In the genomic region with DNA sequence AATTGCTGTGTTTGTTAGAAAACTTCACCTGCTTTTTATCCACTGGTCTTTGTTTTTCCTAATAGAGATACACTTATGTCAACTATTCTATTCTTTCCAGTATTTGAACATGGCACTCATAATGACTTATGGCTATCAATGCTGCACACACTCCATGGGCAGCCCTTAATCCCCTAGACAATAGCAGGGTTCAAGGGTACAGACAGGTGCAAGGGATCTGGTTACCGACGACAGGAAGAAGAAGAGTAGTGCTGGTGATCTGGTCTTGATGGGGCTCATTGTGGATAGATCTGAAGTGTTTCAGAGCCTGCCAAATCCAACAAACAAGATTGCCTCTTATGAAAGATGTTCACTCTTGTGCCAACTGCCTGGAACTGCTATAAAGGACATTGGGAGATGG, we compare ENCODE assay signal across 27 mouse cellular contexts. TPM values are rescaled to one million over a fixed set of nuclear protein-coding genes. Genes with fewer than 3 reads are reported as not detected.
DNase-seq lines count a peak whose midpoint lies in the region; ATAC-seq and TF ChIP-seq lines count a peak whose summit lies in the region.
"Had no signal": no experiment of that assay in that cellular context is flagged by ENCODE, and none has a peak within 500 bp of the region (broad histone marks: within the 10 kb centered on the region; RNA-seq: fewer than 3 reads in every experiment).

No protein-coding gene starts in this region.

- H3ac ChIP-seq in myocyte (ENCODE audit: control insufficient read depth, insufficient read length), result no peak overlapping the region

- H3K9ac ChIP-seq in lung, postnatal 0 days (replicated peaks; ENCODE audit: low read depth), result no peak overlapping the region
- no peak overlapping the region for H3K9ac ChIP-seq in liver, postnatal 0 days (replicated peaks)
- H3K9ac ChIP-seq: embryonic facial prominence, embryonic 12.5 days; embryonic facial prominence, embryonic 15.5 days; forebrain, embryonic 12.5 days had no signal

- H3K27me3 ChIP-seq in lung, postnatal 0 days (replicated peaks; ENCODE audit: insufficient read depth, low read length), result no peaks in the 10 kb centered on the region
- H3K27me3 ChIP-seq in myocyte (ENCODE audit: control insufficient read depth, insufficient read depth, insufficient read length), result no peaks in the 10 kb centered on the region
- no peaks in the 10 kb centered on the region for H3K27me3 ChIP-seq in liver, postnatal 0 days (ENCODE audit: insufficient read depth, low read length)
- H3K27me3 ChIP-seq: CH12.LX; embryonic facial prominence, embryonic 12.5 days; embryonic facial prominence, embryonic 15.5 days had no signal

- H3K4me3 ChIP-seq in lung, postnatal 0 days (ENCODE audit: low read depth, low read length), result no peak overlapping the region
- H3K4me3 ChIP-seq in lung, adult 2 months (replicated peaks; ENCODE audit: extremely low read depth, low read depth, low read length), result no peak overlapping the region
- H3K4me3 ChIP-seq in myocyte, result no peak overlapping the region
- no peak overlapping the region for H3K4me3 ChIP-seq in liver, postnatal 0 days (ENCODE audit: low read depth, low read length)
- H3K4me3 ChIP-seq: embryonic facial prominence, embryonic 12.5 days; embryonic facial prominence, embryonic 15.5 days; erythroblast, embryonic 14.5 days; forebrain, embryonic 10.5 days; forebrain, embryonic 12.5 days had no signal

- no peaks in the 10 kb centered on the region for H3K79me2 ChIP-seq in myocyte (ENCODE audit: control insufficient read depth, insufficient read depth)

- H3K9me3 ChIP-seq in lung, postnatal 0 days (ENCODE audit: low read length), result no peaks in the 10 kb centered on the region
- H3K9me3 ChIP-seq in liver, postnatal 0 days (ENCODE audit: low read length), result no peaks in the 10 kb centered on the region
- H3K9me3 ChIP-seq: embryonic facial prominence, embryonic 12.5 days; embryonic facial prominence, embryonic 15.5 days; forebrain, embryonic 10.5 days; forebrain, embryonic 12.5 days had no signal

- H3K4me1 ChIP-seq in lung, postnatal 0 days (ENCODE audit: insufficient read depth, low read depth, low read length), result no peaks in the 10 kb centered on the region
- H3K4me1 ChIP-seq in lung, adult 2 months (ENCODE audit: control insufficient read depth, insufficient read depth, low read length), result no peaks in the 10 kb centered on the region
- H3K4me1 ChIP-seq in liver, postnatal 0 days (ENCODE audit: insufficient read depth), result no peaks in the 10 kb centered on the region
- H3K4me1 ChIP-seq: embryonic facial prominence, embryonic 12.5 days; embryonic facial prominence, embryonic 15.5 days; forebrain, embryonic 10.5 days; forebrain, embryonic 12.5 days had no signal

- no peak overlapping the region for H3K27ac ChIP-seq in lung, postnatal 0 days (ENCODE audit: low read length)
- H3K27ac ChIP-seq in liver, postnatal 0 days (ENCODE audit: low read depth), result no peak overlapping the region
- H3K27ac ChIP-seq: embryonic facial prominence, embryonic 12.5 days; embryonic facial prominence, embryonic 15.5 days; forebrain, embryonic 10.5 days; forebrain, embryonic 12.5 days had no signal

- no peak for TF ChIP-seq POLR2A in lung, adult 2 months (IDR thresholded peaks at IDR 0.05; ENCODE audit: borderline replicate concordance, extremely low read depth, low read depth, low read length)
- no peak for TF ChIP-seq POLR2A in myocyte (IDR thresholded peaks at IDR 0.05; ENCODE audit: insufficient read length, low read depth)

- DNase-seq in lung, postnatal 0 days (ENCODE audit: low spot score), result peak; percentile 14
- DNase-seq in lung, adult 2 months, result no peak
- DNase-seq in Muller cell, postnatal 12 days (ENCODE audit: inconsistent ontology term), result peak; percentile 12
- no peak for DNase-seq in adrenal gland, postnatal 4 days (ENCODE audit: low spot score in 2 of 2)
- no peak for DNase-seq in liver, postnatal 0 days
- DNase-seq: adrenal gland, adult 8-10 months; adrenal gland, postnatal 14 days; adrenal gland, postnatal 36 days; cerebellum, adult 11 months; cerebellum, adult 18-20 months; cerebellum, adult 8-10 months; cerebellum, adult 9-11 months; cerebellum, postnatal 14 days; cerebellum, postnatal 36 days; embryo, embryonic 11 days had no signal

- H3K4me2 ChIP-seq in lung, postnatal 0 days (replicated peaks; ENCODE audit: low read depth, low read length), result no peak overlapping the region
- H3K4me2 ChIP-seq in myocyte (ENCODE audit: low read depth), result no peak overlapping the region
- H3K4me2 ChIP-seq in liver, postnatal 0 days (ENCODE audit: low read depth, low read length), result no peak overlapping the region
- H3K4me2 ChIP-seq: embryonic facial prominence, embryonic 12.5 days; embryonic facial prominence, embryonic 15.5 days; forebrain, embryonic 12.5 days had no signal

- no peak for ATAC-seq in lung, postnatal 0 days
- no peak for ATAC-seq in liver, postnatal 0 days
- ATAC-seq: CD4-positive, CD25-positive, alpha-beta regulatory T cell, adult 4 months; forebrain, embryonic 14.5 days; forebrain, embryonic 16.5 days had no signal

- 42% methylated on average over 2 of the region's 2 CpGs for WGBS in lung, postnatal 0 days
- 45% methylated on average over 2 of the region's 2 CpGs for WGBS in lung, adult 2 months
- 53% methylated on average over 2 of the region's 2 CpGs for WGBS in liver, postnatal 0 days (ENCODE audit: insufficient replicate concordance)

- no peak for TF ChIP-seq EP300 in lung, postnatal 0 days (IDR thresholded peaks at IDR 0.05)
- no peak for TF ChIP-seq EP300 in liver, postnatal 0 days (IDR thresholded peaks at IDR 0.05; ENCODE audit: low read depth)

- no peak for TF ChIP-seq CTCF in lung, postnatal 0 days (IDR thresholded peaks at IDR 0.05)
- no peak for TF ChIP-seq CTCF in lung, adult 2 months (IDR thresholded peaks at IDR 0.05; ENCODE audit: insufficient read depth, low read length)
- no peak for TF ChIP-seq CTCF in liver, postnatal 0 days (IDR thresholded peaks at IDR 0.05; ENCODE audit: low read depth)

- no peaks in the 10 kb centered on the region for H3K36me3 ChIP-seq in lung, postnatal 0 days (ENCODE audit: insufficient read depth, low read length)
- no peaks in the 10 kb centered on the region for H3K36me3 ChIP-seq in myocyte (ENCODE audit: control insufficient read depth, insufficient read depth)
- H3K36me3 ChIP-seq in liver, postnatal 0 days (replicated peaks; ENCODE audit: insufficient read depth, low read length), result no peaks in the 10 kb centered on the region
- H3K36me3 ChIP-seq: embryonic facial prominence, embryonic 12.5 days; embryonic facial prominence, embryonic 15.5 days; forebrain, embryonic 10.5 days; forebrain, embryonic 12.5 days; G1E had no signal

TF ChIP-seq in myocyte, 11 proteins besides CTCF, POLR2A, EP300 and RAD21:
- TF ChIP-seq REST (IDR thresholded peaks at IDR 0.05; ENCODE audit: insufficient read depth, insufficient read length) (no peak), USF1 (IDR thresholded peaks at IDR 0.05; ENCODE audit: low read depth) (no peak), POLR2AphosphoS2 (IDR thresholded peaks at IDR 0.05; ENCODE audit: insufficient read length, low read depth) (no peak), MYOD1 (IDR thresholded peaks at IDR 0.05; ENCODE audit: control insufficient read depth in 1 of 3, insufficient read length in 2 of 3, low read depth in 2 of 3) (peak in 2 of 3 experiments; percentile 74 to 83), MYOG (IDR thresholded peaks at IDR 0.05; ENCODE audit: control insufficient read depth in 1 of 3, insufficient read depth in 1 of 3, insufficient read length in 2 of 3, low read depth in 2 of 3) (peak in 1 of 3 experiments; percentile 6), MAX (IDR thresholded peaks at IDR 0.05; ENCODE audit: low read depth) (no peak), TCF12 (IDR thresholded peaks at IDR 0.05; ENCODE audit: insufficient read depth, poor library complexity, severe bottlenecking) (peak; percentile 59)

RNA-seq across cellular contexts. Expression of a gene that starts 51.9 kb away (rescaled TPM):
- 5.9 and 7.4 TPM in 2 replicates for polyA plus RNA-seq in lung, postnatal 0 days (2015; fragmentation: Nextera tagmentation; extraction: Ambion mirVana)
- polyA plus RNA-seq in lung, adult 2 months (2012; rRNA removed), result 18.1 and 23.2 TPM in 2 replicates
- polyA plus RNA-seq in myocyte (2012; fragmentation: generic; extraction: Trizol), result 13.8 TPM
- 10 to 100 TPM; 22.8 to 23.0 TPM for total RNA-seq in adrenal gland, postnatal 4 days (2021)
- 0.60 and 0.69 TPM in 2 replicates for polyA plus RNA-seq in liver, postnatal 0 days (2015; fragmentation: Nextera tagmentation; extraction: Ambion mirVana)
- total RNA-seq: CH12.LX; common myeloid progenitor, adult 5-6 weeks had no signal
- polyA plus RNA-seq: CD4-positive, CD25-positive, alpha-beta regulatory T cell, adult 4 months; erythroblast, embryonic 14.5 days; G1E had no signal

Comparison
In these comparisons a context has a peak if more than half of its experiments do, and no peak if none do; other contexts are left out.
1. DNase-seq: peak in lung, postnatal 0 days (single experiment) and Muller cell, postnatal 12 days (single experiment); none in lung, adult 2 months (single experiment), adrenal gland, postnatal 4 days (0 of 2) and liver, postnatal 0 days (single experiment).